9 mouse cellular contexts compared by ENCODE assay signal in the genomic region with DNA sequence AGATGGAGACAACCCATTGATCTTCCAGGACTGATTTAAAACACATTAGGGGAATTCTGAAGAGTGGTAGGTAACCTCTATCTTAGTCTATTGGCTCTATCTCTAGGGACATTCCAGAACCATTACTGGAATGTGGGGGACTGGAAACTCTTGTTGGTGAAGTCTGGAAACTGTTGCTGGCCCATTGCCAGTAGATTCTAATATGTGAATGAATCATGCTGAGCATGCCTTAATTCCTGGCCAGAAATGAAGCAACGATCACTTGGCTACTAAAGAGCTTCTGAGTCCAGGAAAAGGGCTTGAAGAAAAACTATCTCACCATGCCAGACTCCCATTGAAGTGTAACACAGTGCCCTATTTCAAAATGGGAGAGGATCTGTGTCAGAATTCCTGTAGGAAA.
DNase-seq lines count a peak whose midpoint lies in the region; ATAC-seq and TF ChIP-seq lines count a peak whose summit lies in the region.
"Had no signal": no experiment of that assay in that cellular context is flagged by ENCODE, and none has a peak within 500 bp of the region (broad histone marks: within the 10 kb centered on the region; RNA-seq: fewer than 3 reads in every experiment).

No protein-coding gene starts in this region.

- ATAC-seq in erythroblast, adult 5-6 weeks (replicated peaks; ENCODE audit: low FRiP score, poor library complexity, severe bottlenecking): no peak

- H3K4me3 ChIP-seq in C2C12 (ENCODE audit: insufficient read depth, poor library complexity, severe bottlenecking): no peak overlapping the region

- H3K79me2 ChIP-seq in C2C12 (ENCODE audit: control insufficient read depth, insufficient read depth): no peaks in the 10 kb centered on the region

- TF ChIP-seq CTCF in C2C12 (IDR thresholded peaks at IDR 0.05; ENCODE audit: control insufficient read depth, insufficient read depth, insufficient read length): no peak

- H3K79me3 ChIP-seq in C2C12 (ENCODE audit: low read depth): no peaks in the 10 kb centered on the region

- peak; percentile 4 for DNase-seq in gastrocnemius, postnatal 14 days
- no peak for DNase-seq in gastrocnemius, postnatal 25 days
- peak; percentile 12 for DNase-seq in kidney, postnatal 10 days
- DNase-seq in kidney, adult 18-20 months: no peak
- DNase-seq in ZHBTc4 (ENCODE audit: low read depth, low spot score): peak; percentile 2
- DNase-seq in spleen, postnatal 36 days (ENCODE audit: low spot score in 2 of 2): no peak
- DNase-seq: cerebellum, adult 11 months had no signal

- H3ac ChIP-seq in C2C12 (ENCODE audit: control insufficient read depth, insufficient read length, low read depth): no peak overlapping the region

- intact Hi-C loops in gastrocnemius, postnatal 14 days (cut with DNase I; ENCODE audit: low total_unique reads): no loop called here

- no peaks in the 10 kb centered on the region for H3K36me3 ChIP-seq in C2C12 (ENCODE audit: control insufficient read depth, insufficient read depth)

- no peaks in the 10 kb centered on the region for H3K27me3 ChIP-seq in C2C12 (ENCODE audit: control insufficient read depth, insufficient read depth, insufficient read length)

TF ChIP-seq in C2C12, 6 proteins besides CTCF, POLR2A, EP300 and RAD21:
- TF ChIP-seq CEBPB (IDR thresholded peaks at IDR 0.05; ENCODE audit: low read depth) (peak; percentile 57), FOSL1 (IDR thresholded peaks at IDR 0.05; ENCODE audit: insufficient read depth, low read length, poor library complexity, severe bottlenecking) (no peak)

Comparison
In these comparisons a context has a peak if more than half of its experiments do, and no peak if none do; other contexts are left out.
1. DNase-seq: peak in gastrocnemius, postnatal 14 days (single experiment), kidney, postnatal 10 days (single experiment) and ZHBTc4 (single experiment); none in gastrocnemius, postnatal 25 days (single experiment), kidney, adult 18-20 months (single experiment) and spleen, postnatal 36 days (0 of 2).